Mouse (Mus musculus): ENCODE measurements around the gene Fbxo10. TPM values are rescaled to one million over a fixed set of nuclear protein-coding genes. Genes with fewer than 3 reads are reported as not detected.

The Fbxo10 gene
- polyA plus RNA-seq, 1 experiment from 2014 or later = 13.6 TPM

DNA sequence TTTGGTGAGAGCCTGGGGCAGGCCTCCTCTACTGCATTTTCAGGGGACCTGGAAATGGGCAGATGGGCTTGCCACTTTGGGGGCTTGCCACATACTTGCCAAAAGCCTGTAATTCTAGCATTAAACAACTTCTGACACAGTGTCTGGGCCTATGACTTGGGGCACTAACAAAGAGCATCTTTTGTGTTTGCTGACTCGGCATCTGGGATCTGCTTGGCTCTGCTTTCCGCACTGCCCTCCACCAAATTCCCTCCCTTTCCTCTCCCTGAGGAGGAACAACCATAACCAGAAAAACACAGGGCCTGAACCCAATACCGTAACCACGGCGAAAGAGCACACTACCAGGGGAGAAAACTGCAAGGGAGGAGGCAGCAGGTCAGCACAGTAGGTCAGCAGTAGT, 93.8 kb downstream of the Fbxo10 start:
- 0 out of 2 replicates have a peak, but pooled peaks cover 4% of the 10 kb centered on the region for H3K4me1 ChIP-seq (replicated peaks)
- no peak for ATAC-seq (ENCODE audit: low FRiP score)
- H3K27me3 ChIP-seq = no peaks in the 10 kb centered on the region
- 87% methylated on average over 5 of the region's 5 CpGs for WGBS
- no peak overlapping the region for H3K4me2 ChIP-seq
- no peaks in the 10 kb centered on the region for H3K9me3 ChIP-seq
- H3K4me3 ChIP-seq = no peak overlapping the region
- peaks cover 75% of the 10 kb centered on the region for H3K36me3 ChIP-seq
- H3K27ac ChIP-seq = no peak overlapping the region
- H3K9ac ChIP-seq = no peak overlapping the region

Other genes with a start within 250 kb of the Fbxo10 start
- gene Grhpr, start 103.2 kb downstream of the Fbxo10 start, polyA plus RNA-seq (2015; fragmentation: Nextera tagmentation; extraction: Ambion mirVana) = 26.0 and 28.2 TPM in 2 replicates
- gene Zbtb5, start 72.2 kb downstream of the Fbxo10 start, polyA plus RNA-seq (2015; fragmentation: Nextera tagmentation; extraction: Ambion mirVana) = 45.6 and 48.4 TPM in 2 replicates
- 37.9 and 38.5 TPM in 2 replicates for gene Polr1e, start 66.0 kb downstream of the Fbxo10 start, polyA plus RNA-seq (2015; fragmentation: Nextera tagmentation; extraction: Ambion mirVana)
- 159 and 163 TPM in 2 replicates for gene Tomm5, start 23.5 kb upstream of the Fbxo10 start, polyA plus RNA-seq (2015; fragmentation: Nextera tagmentation; extraction: Ambion mirVana)
- gene Frmpd1, start 100.3 kb upstream of the Fbxo10 start, polyA plus RNA-seq (2015; fragmentation: Nextera tagmentation; extraction: Ambion mirVana) = 1.2 and 1.3 TPM in 2 replicates
- gene Trmt10b, start 212.5 kb upstream of the Fbxo10 start, polyA plus RNA-seq (2015; fragmentation: Nextera tagmentation; extraction: Ambion mirVana) = 22.4 and 24.0 TPM in 2 replicates

Data from hindbrain, embryonic 13.5 days (tissue).